Mouse (Mus musculus) CH12.LX (cell line): Measurements from ENCODE around the gene Pknox2. TPM values are rescaled to one million over a fixed set of nuclear protein-coding genes. Genes with fewer than 3 reads are reported as not detected.

ENCODE experiments used
- DNase-seq: peaks from one replicate; pipeline ENCODE4 v3.0.0-alpha.2; 2013; ENCODE audit errors: extremely low read depth
- H3K27ac ChIP-seq: 2 replicates; pipeline ENCODE4 v1.5.1; 2012; ENCODE audit warnings: low read depth, mild to moderate bottlenecking, control low read depth, moderate library complexity; ENCODE audit not compliant: insufficient read depth
- H3K27me3 ChIP-seq: replicated peaks from 2 replicates; pipeline ENCODE3; 2012; ENCODE audit warnings: inconsistent platforms
- H3K36me3 ChIP-seq, 2 experiments: replicated peaks in 1 of 2; 2 replicates each; pipeline versions ENCODE3 to v1.6.1; 2012; ENCODE audit warnings: inconsistent platforms in 1 of 2, low read length in 1 of 2, mild to moderate bottlenecking in 1 of 2, mixed read lengths in 1 of 2, moderate library complexity in 1 of 2; ENCODE audit not compliant: control insufficient read depth in 1 of 2, insufficient read depth in 1 of 2
- H3K4me1 ChIP-seq, 2 experiments: 2 replicates each; pipeline ENCODE4 v1.6.1; 2012; ENCODE audit warnings: inconsistent platforms in 1 of 2, moderate library complexity in 1 of 2; ENCODE audit not compliant: insufficient read depth in 2 of 2, control insufficient read depth in 1 of 2
- H3K4me2 ChIP-seq: 2 replicates; pipeline ENCODE4 v1.6.1; 2012; ENCODE audit warnings: low read depth, mild to moderate bottlenecking, control low read depth; ENCODE audit not compliant: poor library complexity, insufficient read depth, severe bottlenecking
- H3K4me3 ChIP-seq, 3 experiments: fragments of 150-350 bp in 1 of 3; sonication (generic) in 1 of 3; replicated peaks in 1 of 3; 2 replicates each; pipeline versions ENCODE3 to v1.5.1; 2011 to 2012; ENCODE audit warnings: low read depth in 2 of 3, low read length in 2 of 3, mild to moderate bottlenecking in 2 of 3, moderate library complexity in 2 of 3, control low read depth in 1 of 3, improper control_type of control experiment in 1 of 3, inconsistent platforms in 1 of 3, mixed read lengths in 1 of 3; ENCODE audit not compliant: poor library complexity in 1 of 3
- H3K79me2 ChIP-seq: replicated peaks from 2 replicates; pipeline ENCODE4 v1.6.1; 2012; ENCODE audit warnings: mild to moderate bottlenecking, moderate library complexity; ENCODE audit not compliant: control insufficient read depth, poor library complexity, insufficient read depth, severe bottlenecking; ENCODE audit errors: extremely low read depth
- H3K9ac ChIP-seq: 2 replicates; pipeline ENCODE4 v1.6.1; 2012; ENCODE audit warnings: low read depth, mild to moderate bottlenecking, control low read depth, moderate library complexity; ENCODE audit not compliant: insufficient read depth
- H3K9me3 ChIP-seq: replicated peaks from 2 replicates; pipeline ENCODE3; 2012; ENCODE audit warnings: low read length, inconsistent platforms, mixed read lengths
- BHLHE40 ChIP-seq: IDR thresholded peaks from 2 replicates; pipeline ENCODE4 v1.6.1; 2011; ENCODE audit warnings: mild to moderate bottlenecking, low read depth, low read length, improper control_type of control experiment
- ELF1 ChIP-seq: IDR thresholded peaks from 2 replicates; pipeline ENCODE4 v1.6.1; 2014; ENCODE audit warnings: low read depth, mild to moderate bottlenecking, inconsistent platforms, low read length, improper control_type of control experiment
- ETS1 ChIP-seq: conservative IDR thresholded peaks from 2 replicates; pipeline ENCODE4 v1.6.1; 2012; ENCODE audit warnings: low read depth, mild to moderate bottlenecking, inconsistent platforms, low read length, improper control_type of control experiment, moderate library complexity
- HCFC1 ChIP-seq: IDR thresholded peaks from 2 replicates; pipeline ENCODE4 v1.6.1; 2012; ENCODE audit warnings: low read depth, mild to moderate bottlenecking, inconsistent platforms, low read length, improper control_type of control experiment
- IRF4 ChIP-seq: IDR thresholded peaks from 2 replicates; pipeline ENCODE4 v1.6.1; 2014; ENCODE audit warnings: low read depth, mild to moderate bottlenecking, inconsistent platforms, low read length, improper control_type of control experiment
- JUN ChIP-seq: IDR thresholded peaks from 2 replicates; pipeline ENCODE4 v1.6.1; 2011; ENCODE audit warnings: low read depth, mild to moderate bottlenecking, low read length, improper control_type of control experiment, moderate library complexity; ENCODE audit not compliant: insufficient read depth
- MAFK ChIP-seq: IDR thresholded peaks from 2 replicates; pipeline ENCODE4 v1.6.1; 2011; ENCODE audit warnings: low read length, improper control_type of control experiment; ENCODE audit not compliant: insufficient replicate concordance
- MXI1 ChIP-seq: IDR thresholded peaks from 2 replicates; pipeline ENCODE4 v1.6.1; 2011; ENCODE audit warnings: mild to moderate bottlenecking, low read depth, low read length, improper control_type of control experiment
- MYC ChIP-seq: IDR thresholded peaks from 2 replicates; pipeline ENCODE4 v1.6.1; 2011; ENCODE audit warnings: low read depth, mild to moderate bottlenecking, improper control_type of control experiment, low read length
- NELFE ChIP-seq: IDR thresholded peaks from 2 replicates; pipeline ENCODE4 v1.6.1; 2011; ENCODE audit warnings: low read depth, low read length, improper control_type of control experiment
- POLR2A ChIP-seq: IDR thresholded peaks from 2 replicates; pipeline ENCODE4 v1.6.1; 2011; ENCODE audit warnings: low read depth, mild to moderate bottlenecking, improper control_type of control experiment, low read length
- RAD21 ChIP-seq: IDR thresholded peaks from 2 replicates; pipeline ENCODE4 v1.6.1; 2011; ENCODE audit warnings: low read depth, mild to moderate bottlenecking, low read length, improper control_type of control experiment, moderate library complexity
- RCOR1 ChIP-seq: conservative IDR thresholded peaks from 2 replicates; pipeline ENCODE4 v1.6.1; 2012; ENCODE audit warnings: low read depth, mild to moderate bottlenecking, inconsistent platforms, low read length, improper control_type of control experiment
- SMC3 ChIP-seq: IDR thresholded peaks from 2 replicates; pipeline ENCODE4 v1.6.1; 2011; ENCODE audit warnings: low read depth, low read length, improper control_type of control experiment
- TBP ChIP-seq: conservative IDR thresholded peaks from 2 replicates; pipeline ENCODE4 v1.6.1; 2011; ENCODE audit warnings: low read depth, low read length, improper control_type of control experiment
- TCF12 ChIP-seq: IDR thresholded peaks from 2 replicates; pipeline ENCODE4 v1.6.1; 2014; ENCODE audit warnings: low read depth, mild to moderate bottlenecking, inconsistent platforms, low read length, improper control_type of control experiment
- ZNF384 ChIP-seq: IDR thresholded peaks from 2 replicates; pipeline ENCODE4 v1.6.1; 2012; ENCODE audit warnings: low read depth, low read length, improper control_type of control experiment, inconsistent platforms
- dilution Hi-C: fragments of 300-500 bp; cut with MboI; formaldehyde crosslinking; loops from 2 replicates; pipeline ENCODE4 v1.14.3; 2020; ENCODE audit warnings: low sequenced_read_pairs; ENCODE audit not compliant: extremely low pct_unique_long_range_greater_than_20kb, extremely low pct_ligation_motif_present
- in situ Hi-C: fragments of 300-500 bp; cut with MboI; formaldehyde crosslinking; loops from 3 replicates; pipeline ENCODE4 v1.14.3; 2019; ENCODE audit warnings: low sequenced_read_pairs, low pct_ligation_motif_present, low pct_unique_long_range_greater_than_20kb, mixed read lengths
- polyA plus RNA-seq: library from polyadenylated mRNA; unstranded; fragments of >175 nt; gene quantifications from 2 replicates; pipeline ENCODE4 v1.2.1, GENCODE M21; 2012; ENCODE audit warnings: low read depth; ENCODE audit not compliant: insufficient read length
- total RNA-seq, 2 experiments: library from RNA; depleted of rRNA; stranded (reverse); fragments of 300-350 nt in 1 of 2; fragments of >200 nt in 1 of 2; gene quantifications; 2 replicates each; pipeline ENCODE4 v1.2.3; 2012 to 2014

Pknox2 gene
- total and polyA plus RNA-seq, 3 experiments: 0.08 to 0.11 TPM; not detected in 1

- TF ChIP-seq POLR2A (no peak), ETS1 (no peak), IRF4 (no peak), HCFC1 (no peak), MAFK (no peak), ZNF384 (no peak), TCF12 (no peak), ELF1 (no peak), TBP (no peak), RAD21 (no peak)
- DNase-seq: no peak
- Histone ChIP-seq H3K27me3 (peaks cover 8% of the 10 kb centered on the region), H3K4me3 (no peak overlapping the region), H3K27ac (no peak overlapping the region), H3K9ac (no peak overlapping the region), H3K36me3 (no peaks in the 10 kb centered on the region), H3K4me2 (no peak overlapping the region), H3K9me3 (no peaks in the 10 kb centered on the region), H3K79me2 (no peaks in the 10 kb centered on the region), H3K4me1 (peaks cover 0 to 8% of the 10 kb centered on the region in 2 experiments; a peak in 3 of 4 replicates)
- in situ Hi-C loops: loop anchor here (5.0 kb wide), 1 partner anchor 48 kb away; no protein-coding TSS in a partner anchor
- dilution Hi-C loops: no loop called here
Measured at GRCm38 (mm10) chr9:37178911-37179310, 31.7 kb upstream of the Pknox2 start.

- Histone ChIP-seq H3K4me2 (peak overlapping the region; percentile 69; the same call in 1 of the 2 replicates), H3K27me3 (peaks cover 8% of the 10 kb centered on the region), H3K36me3 (no peaks in the 10 kb centered on the region), H3K27ac (no peak overlapping the region), H3K4me1 (peaks cover 0 to 8% of the 10 kb centered on the region in 2 experiments; a peak in 2 of 4 replicates), H3K79me2 (no peaks in the 10 kb centered on the region), H3K9ac (no peak overlapping the region), H3K4me3 (no peak overlapping the region), H3K9me3 (no peaks in the 10 kb centered on the region)
- in situ Hi-C loops (loop anchor here (5.0 kb wide), 1 partner anchor 50 kb away; no protein-coding TSS in a partner anchor), dilution Hi-C loops (no loop called here)
- no peak for DNase-seq
- TF ChIP-seq RCOR1 (no peak), JUN (no peak), MAFK (no peak), MYC (no peak), RAD21 (no peak), SMC3 (no peak), BHLHE40 (no peak), MXI1 (no peak), NELFE (no peak)
Measured at GRCm38 (mm10) chr9:37177551-37177950, 30.3 kb upstream of the Pknox2 start.
